Comparison of ENCODE assay signal across 21 mouse cellular contexts in genomic region chr5:140722121-140722520, GRCm38 (mm10). TPM values are rescaled to one million over a fixed set of nuclear protein-coding genes. Genes with fewer than 3 reads are reported as not detected.
DNase-seq lines count a peak whose midpoint lies in the region; ATAC-seq and TF ChIP-seq lines count a peak whose summit lies in the region.
"Had no signal": no experiment of that assay in that cellular context is flagged by ENCODE, and none has a peak within 500 bp of the region (broad histone marks: within the 10 kb centered on the region; RNA-seq: fewer than 3 reads in every experiment).

No protein-coding gene starts in this region.

- H3K9ac ChIP-seq in lung, postnatal 0 days (replicated peaks; ENCODE audit: low read depth): no peak overlapping the region
- H3K9ac ChIP-seq in heart, embryonic 12.5 days: no peak overlapping the region
- H3K9ac ChIP-seq: embryonic facial prominence, embryonic 12.5 days; forebrain, embryonic 13.5 days; forebrain, embryonic 15.5 days; forebrain, postnatal 0 days had no signal

- DNase-seq in adrenal gland, adult 2 months: peak; percentile 60
- DNase-seq in adrenal gland, postnatal 4 days (ENCODE audit: low spot score in 2 of 2): no peak
- peak; percentile 60 for DNase-seq in lung, postnatal 0 days (ENCODE audit: low spot score)
- DNase-seq in lung, postnatal 14 days: no peak
- DNase-seq in urinary bladder, postnatal 10 days (ENCODE audit: low spot score): no peak
- DNase-seq: adrenal gland, postnatal 10 days; B cell, adult 2 months; cerebellum, adult 11 months; cerebellum, adult 18-20 months; cerebellum, adult 8-10 months; cerebellum, adult 9-11 months; cerebellum, postnatal 36 days; forebrain, postnatal 0 days had no signal

- no peak overlapping the region for H3K4me2 ChIP-seq in lung, postnatal 0 days (replicated peaks; ENCODE audit: low read depth, low read length)
- no peak overlapping the region for H3K4me2 ChIP-seq in heart, embryonic 12.5 days
- H3K4me2 ChIP-seq: embryonic facial prominence, embryonic 12.5 days; forebrain, embryonic 13.5 days; forebrain, embryonic 15.5 days had no signal

- 52% methylated on average over 3 of the region's 3 CpGs for WGBS in lung, postnatal 0 days
- WGBS in heart, embryonic 12.5 days: 75% methylated on average over 3 of the region's 3 CpGs

- no peak overlapping the region for H3K4me3 ChIP-seq in lung, postnatal 0 days (ENCODE audit: low read depth, low read length)
- no peak overlapping the region for H3K4me3 ChIP-seq in heart, embryonic 12.5 days
- H3K4me3 ChIP-seq: embryonic facial prominence, embryonic 10.5 days; embryonic facial prominence, embryonic 12.5 days; forebrain, embryonic 13.5 days; forebrain, embryonic 15.5 days had no signal

- no peak for TF ChIP-seq CTCF in lung, postnatal 0 days (IDR thresholded peaks at IDR 0.05)

- no peaks in the 10 kb centered on the region for H3K4me1 ChIP-seq in lung, postnatal 0 days (ENCODE audit: insufficient read depth, low read depth, low read length)
- no peaks in the 10 kb centered on the region for H3K4me1 ChIP-seq in heart, embryonic 12.5 days (replicated peaks)
- H3K4me1 ChIP-seq: embryonic facial prominence, embryonic 10.5 days; embryonic facial prominence, embryonic 12.5 days had no signal

- no peak for TF ChIP-seq EP300 in lung, postnatal 0 days (IDR thresholded peaks at IDR 0.05)

- no peak overlapping the region for H3K27ac ChIP-seq in lung, postnatal 0 days (ENCODE audit: low read length)
- H3K27ac ChIP-seq in heart, embryonic 12.5 days (ENCODE audit: poor library complexity, severe bottlenecking): no peak overlapping the region
- H3K27ac ChIP-seq: embryonic facial prominence, embryonic 10.5 days; embryonic facial prominence, embryonic 12.5 days; forebrain, embryonic 13.5 days; forebrain, embryonic 15.5 days had no signal

- H3K36me3 ChIP-seq in lung, postnatal 0 days (ENCODE audit: insufficient read depth, low read length): peaks cover 19% of the 10 kb centered on the region
- peaks cover 30% of the 10 kb centered on the region for H3K36me3 ChIP-seq in heart, embryonic 12.5 days

- no peaks in the 10 kb centered on the region for H3K27me3 ChIP-seq in lung, postnatal 0 days (replicated peaks; ENCODE audit: insufficient read depth, low read length)
- 0 out of 2 replicates have a peak, but pooled peaks cover 6% of the 10 kb centered on the region for H3K27me3 ChIP-seq in heart, embryonic 12.5 days (replicated peaks)
- H3K27me3 ChIP-seq: embryonic facial prominence, embryonic 12.5 days; forebrain, embryonic 13.5 days; forebrain, embryonic 15.5 days had no signal

- H3K9me3 ChIP-seq in lung, postnatal 0 days (ENCODE audit: low read length): no peaks in the 10 kb centered on the region
- 0 out of 2 replicates have a peak, but pooled peaks cover 8% of the 10 kb centered on the region for H3K9me3 ChIP-seq in heart, embryonic 12.5 days (replicated peaks)
- H3K9me3 ChIP-seq: embryonic facial prominence, embryonic 10.5 days; embryonic facial prominence, embryonic 12.5 days; forebrain, embryonic 13.5 days; forebrain, embryonic 15.5 days; G1E had no signal

- peak; percentile 56 for ATAC-seq in lung, postnatal 0 days
- peak; percentile 28 for ATAC-seq in megakaryocyte, adult 5-6 weeks (ENCODE audit: poor library complexity, severe bottlenecking)
- no peak for ATAC-seq in heart, embryonic 12.5 days (ENCODE audit: insufficient number of reproducible peaks, low FRiP score)
- ATAC-seq: CD4-positive, CD25-positive, alpha-beta regulatory T cell, adult 4 months; forebrain, embryonic 13.5 days; forebrain, embryonic 15.5 days; forebrain, postnatal 0 days had no signal

RNA-seq across cellular contexts. Expression of gene Amz1, which starts 1.8 kb away (rescaled TPM):
- total RNA-seq in adrenal gland, adult 2 months (2021): 1 to 10 TPM in 1 of 2 experiments, under 1 TPM in 1; 0.52 to 1.1 TPM
- 1.5 and 1.6 TPM in 2 replicates for polyA plus RNA-seq in adrenal gland, adult 2 months (2012; rRNA removed)
- 1 to 10 TPM; 1.2 to 1.5 TPM for total RNA-seq in adrenal gland, postnatal 4 days (2021)
- polyA plus RNA-seq in lung, postnatal 0 days (2015; fragmentation: Nextera tagmentation; extraction: Ambion mirVana): 2.7 and 3.3 TPM in 2 replicates
- total RNA-seq in megakaryocyte, adult 5-6 weeks (2015): 2.5 and 4.4 TPM in 2 replicates
- 3.0 and 4.4 TPM in 2 replicates for total RNA-seq in megakaryocyte, adult 5-6 weeks (2017)
- 0.40 and 0.59 TPM in 2 replicates for polyA plus RNA-seq in heart, embryonic 12.5 days (2016; fragmentation: Nextera tagmentation; extraction: Ambion mirVana)

RNA-seq across cellular contexts. Expression of gene Brat1, which starts 17.3 kb away (rescaled TPM):
- 10 to 100 TPM; 16.9 to 18.8 TPM for total RNA-seq in adrenal gland, adult 2 months (2021)
- polyA plus RNA-seq in adrenal gland, adult 2 months (2012; rRNA removed): 42.9 and 46.4 TPM in 2 replicates
- total RNA-seq in adrenal gland, postnatal 4 days (2021): 10 to 100 TPM; 23.9 to 24.2 TPM
- 15.2 and 16.1 TPM in 2 replicates for polyA plus RNA-seq in lung, postnatal 0 days (2015; fragmentation: Nextera tagmentation; extraction: Ambion mirVana)
- total RNA-seq in megakaryocyte, adult 5-6 weeks (2015): 6.4 and 6.8 TPM in 2 replicates
- total RNA-seq in megakaryocyte, adult 5-6 weeks (2017): 7.8 and 11.1 TPM in 2 replicates
- polyA plus RNA-seq in heart, embryonic 12.5 days (2016; fragmentation: Nextera tagmentation; extraction: Ambion mirVana): 14.6 and 15.5 TPM in 2 replicates

RNA-seq across cellular contexts. Expression of gene Iqce, which starts 19.9 kb away (rescaled TPM):
- 10 to 100 TPM; 13.5 to 23.5 TPM for total RNA-seq in adrenal gland, adult 2 months (2021)
- 19.3 and 19.6 TPM in 2 replicates for polyA plus RNA-seq in adrenal gland, adult 2 months (2012; rRNA removed)
- total RNA-seq in adrenal gland, postnatal 4 days (2021): 10 to 100 TPM; 40.3 to 41.3 TPM
- polyA plus RNA-seq in lung, postnatal 0 days (2015; fragmentation: Nextera tagmentation; extraction: Ambion mirVana): 10.3 and 11.0 TPM in 2 replicates
- total RNA-seq in megakaryocyte, adult 5-6 weeks (2015): 5.1 and 10.1 TPM in 2 replicates
- total RNA-seq in megakaryocyte, adult 5-6 weeks (2017): 4.7 and 7.2 TPM in 2 replicates
- 12.4 and 15.7 TPM in 2 replicates for polyA plus RNA-seq in heart, embryonic 12.5 days (2016; fragmentation: Nextera tagmentation; extraction: Ambion mirVana)

Comparison
In these comparisons a context has a peak if more than half of its experiments do, and no peak if none do; other contexts are left out.
1. DNase-seq: peak in adrenal gland, adult 2 months (single experiment) and lung, postnatal 0 days (single experiment); none in adrenal gland, postnatal 4 days (0 of 2), lung, postnatal 14 days (single experiment) and urinary bladder, postnatal 10 days (single experiment).